Mouse (Mus musculus) left cerebral cortex, postnatal 25 days (tissue): ENCODE results near the gene Prss16. TPM values are rescaled to one million over a fixed set of nuclear protein-coding genes. Genes with fewer than 3 reads are reported as not detected.

Experiments
- DNase-seq, 2 experiments: peaks; one replicate each; pipeline ENCODE4 v3.0.0; 2022; ENCODE audit warnings: low spot score in 2 of 2, mixed read lengths in 1 of 2
- intact Hi-C: fragments of 180-260 bp; cut with DNase I; formaldehyde crosslinking; loops from one replicate; pipeline ENCODE4 v1.15.1; 2025
- microRNA-seq, 2 experiments: library from miRNA; unstranded; fragments of <30 nt; microRNA quantifications; one replicate each; pipeline ENCODE4 v1.2.0; 2022
- total RNA-seq, 2 experiments: library from RNA; stranded (reverse); gene quantifications; 2 replicates each; pipeline ENCODE4 v1.2.3; 2021

Gene Prss16
- total RNA-seq, 2 experiments from 2014 or later, result 0.25 to 0.39 TPM

DNA sequence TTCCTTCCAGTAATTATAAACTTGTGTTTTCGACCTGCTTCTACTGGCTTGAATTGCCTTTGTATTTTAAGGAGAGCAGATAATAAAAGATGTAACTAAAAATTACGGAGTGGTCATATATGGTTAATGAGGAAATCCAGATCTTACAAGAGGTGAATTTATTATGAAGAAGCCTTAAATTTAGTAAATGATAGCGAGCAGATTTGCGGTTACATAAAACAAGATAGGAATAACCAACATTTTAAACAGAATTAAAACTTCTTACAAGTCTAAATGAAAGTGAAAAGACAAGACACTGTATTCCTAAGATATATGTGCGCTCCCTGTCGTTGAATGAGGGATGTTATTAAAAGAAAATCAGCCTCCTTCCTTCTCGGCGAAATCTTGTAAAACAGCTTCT lies 14.6 kb downstream of the Prss16 start:
- intact Hi-C loops, result no loop called here
- no peak for DNase-seq

GRCm38 (mm10) chr13:21993957-21994738 lies 15.4 kb downstream of the Prss16 start:
- DNase-seq, result peak; percentile 24 to 52
- intact Hi-C loops, result no loop called here

GRCm38 (mm10) chr13:21992550-21992949 lies 17.0 kb downstream of the Prss16 start:
- DNase-seq, result no peak
- intact Hi-C loops, result no loop called here

GRCm38 (mm10) chr13:21984486-21984885 lies 25.1 kb downstream of the Prss16 start:
- intact Hi-C loops, result no loop called here
- no peak for DNase-seq

- intact Hi-C loops, result no loop called here
- no peak for DNase-seq
Measured at GRCm38 (mm10) chr13:21981803-21982193, 27.7 kb downstream of the Prss16 start.

GRCm38 (mm10) chr13:21980981-21981802 lies 28.4 kb downstream of the Prss16 start, which contains the start of gene Pom121l2:
Gene Pom121l2, plus strand, starts transcription at chr13:21981194.
- intact Hi-C loops, result no loop called here
- peak; percentile 20 to 31 for DNase-seq

- intact Hi-C loops, result loop anchor here (1.0 to 10.0 kb wide), 3 partner anchors 30 to 120 kb away; partner anchors contain the start of gene Zfp184
- DNase-seq, result peak; percentile 68 to 80
Measured at GRCm38 (mm10) chr13:21974726-21975473, 34.6 kb downstream of the Prss16 start.

DNA sequence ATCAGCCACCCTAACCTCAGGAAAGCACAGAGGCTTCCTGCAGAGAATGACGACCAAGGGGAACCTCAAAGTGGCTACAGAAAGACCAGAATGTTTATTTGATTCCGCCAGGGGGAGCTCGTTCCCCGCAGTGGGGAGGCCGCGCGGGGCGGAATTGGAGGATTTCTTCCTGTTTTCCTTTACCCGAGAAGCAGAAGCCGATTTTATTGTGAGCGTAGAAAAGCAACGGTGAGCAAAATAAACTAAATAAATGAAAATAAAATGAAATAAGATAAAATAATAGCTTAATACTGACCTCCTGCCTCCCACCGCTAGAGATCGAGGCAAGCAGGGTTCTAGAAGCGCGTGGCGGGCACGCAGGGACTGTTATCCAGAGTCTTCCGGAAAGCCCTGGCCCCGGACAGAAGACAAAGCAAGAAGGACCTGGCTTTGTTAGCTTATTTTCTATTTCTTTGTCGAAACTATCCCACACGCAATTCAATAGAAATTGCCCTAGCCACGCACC lies 35.3 kb downstream of the Prss16 start:
- DNase-seq, result peak; percentile 89 to 95
- intact Hi-C loops, result loop anchor here (1.0 to 10.0 kb wide), 3 partner anchors 29 to 119 kb away; partner anchors contain the start of gene Zfp184

DNA sequence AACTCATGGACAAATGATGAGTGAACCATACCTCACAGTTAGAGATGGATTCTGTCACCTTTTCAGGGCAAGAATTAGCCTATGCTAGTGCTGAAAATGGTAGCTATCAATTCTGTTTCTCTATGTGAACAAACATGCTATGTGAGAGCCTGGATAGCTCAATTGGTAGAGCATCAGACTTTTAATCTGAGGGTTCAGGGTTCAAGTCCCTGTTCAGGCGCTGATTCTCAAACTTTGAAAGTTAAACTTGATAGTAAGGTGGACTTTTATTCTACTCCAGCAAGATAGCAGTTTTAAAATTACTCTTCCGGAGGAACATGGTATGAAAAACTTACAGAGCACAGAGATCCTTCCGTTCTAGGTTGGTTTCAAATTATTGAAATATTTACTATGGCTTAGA lies 37.9 kb downstream of the Prss16 start:
- peak in 1 of 2 experiments; percentile 7 for DNase-seq
- intact Hi-C loops, result loop anchor here (10.0 kb wide), 1 partner anchor 117 kb away; no protein-coding TSS in a partner anchor

DNA sequence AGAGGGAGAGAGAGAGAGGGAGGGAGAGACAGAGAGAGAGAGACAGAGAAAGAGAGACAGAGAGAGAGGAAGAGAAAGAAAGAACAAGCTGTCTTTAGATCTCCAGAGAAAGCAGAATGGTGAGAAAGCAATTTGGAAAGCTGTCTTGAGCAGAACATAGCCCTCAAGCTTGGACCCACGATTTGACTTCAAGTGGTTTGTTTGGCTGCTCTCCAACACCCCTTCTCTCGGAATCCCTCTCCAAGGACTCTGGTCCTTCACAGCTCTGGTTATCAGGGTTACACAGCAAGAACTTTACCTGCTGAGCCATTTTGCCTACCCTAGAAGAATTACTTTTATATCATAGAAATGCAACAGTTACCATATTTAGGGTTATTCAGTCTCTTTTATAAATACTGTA lies 39.7 kb downstream of the Prss16 start:
- DNase-seq, result no peak
- intact Hi-C loops, result loop anchor here (10.0 kb wide), 1 partner anchor 115 kb away; no protein-coding TSS in a partner anchor

DNA sequence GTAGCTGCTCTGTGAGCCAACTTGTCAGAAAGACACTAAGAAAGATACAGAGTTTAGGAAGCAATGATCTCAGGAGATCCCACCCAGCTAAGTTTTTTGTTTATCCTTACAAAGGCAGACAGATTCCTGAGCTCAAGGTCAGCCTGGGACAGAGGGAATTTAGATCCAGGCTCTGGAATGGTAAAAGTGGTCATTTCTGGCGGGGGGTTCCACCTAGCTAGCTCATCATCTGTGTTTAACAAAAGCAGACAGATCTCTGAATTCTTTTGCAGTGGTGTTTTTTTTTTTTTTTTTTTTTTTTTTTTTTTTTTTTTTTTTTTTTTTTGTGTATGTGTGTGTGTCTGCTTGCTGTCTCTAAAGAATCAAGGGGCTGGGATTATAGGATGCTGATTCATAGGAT lies 40.3 kb downstream of the Prss16 start:
- DNase-seq, result no peak
- intact Hi-C loops, result no loop called here

Small RNA genes lying within 50 kb of the gene (microRNA-seq; reads per million reads assigned to microRNA genes)
- 0 reads per million in 2 experiments for gene Gm44390
- 0 reads per million in 2 experiments for gene Gm44486

Other genes starting within 250 kb of the Prss16 start
- gene Hist1h1b, start 229.1 kb downstream of the Prss16 start, total RNA-seq, result 10 to 100 TPM in 1 of 2 experiments, 1 to 10 TPM in 1; 5.3 to 10.6 TPM
- gene Hist1h3i, start 226.4 kb downstream of the Prss16 start, total RNA-seq, result 10 to 100 TPM; 61.5 to 78.2 TPM
- gene Hist1h2an, start 222.5 kb downstream of the Prss16 start, total RNA-seq, result 1 to 10 TPM in 1 of 2 experiments, not detected in 1; 1.1 TPM
- gene Hist1h2bp, start 222.3 kb downstream of the Prss16 start, total RNA-seq, result 10 to 100 TPM in 1 of 2 experiments, 1 to 10 TPM in 1; 5.8 to 12.1 TPM
- gene Hist1h2bq, start 199.5 kb downstream of the Prss16 start, total RNA-seq, result 10 to 100 TPM; 44.4 to 48.2 TPM
- gene Hist1h2ao, start 199.3 kb downstream of the Prss16 start, total RNA-seq, result 10 to 100 TPM in 1 of 2 experiments, 1 to 10 TPM in 1; 5.4 to 34.0 TPM
- 100 to 1,000 TPM; 222 to 263 TPM for gene Hist1h4m, start 198.0 kb downstream of the Prss16 start, total RNA-seq
- 10 to 100 TPM; 23.9 to 43.9 TPM for gene Hist1h4n, start 177.5 kb downstream of the Prss16 start, total RNA-seq
- 10 to 100 TPM in 1 of 2 experiments, not detected in 1; 23.4 TPM for gene Hist1h2ap, start 176.2 kb downstream of the Prss16 start, total RNA-seq
- 10 to 100 TPM; 44.1 to 47.5 TPM for gene Hist1h2br, start 176.0 kb downstream of the Prss16 start, total RNA-seq
- 1 to 10 TPM; 2.6 to 3.3 TPM for gene Zfp184, start 64.6 kb downstream of the Prss16 start, total RNA-seq
- not detected for gene Pom121l2, start 28.5 kb downstream of the Prss16 start, total RNA-seq
- gene Hist1h2ah, start 25.8 kb upstream of the Prss16 start, total RNA-seq, result 10 to 100 TPM; 28.7 to 29.1 TPM
- 10 to 100 TPM; 10.0 to 11.6 TPM for gene Hist1h2bk, start 26.1 kb upstream of the Prss16 start, total RNA-seq
- 10 to 100 TPM; 60.2 to 73.2 TPM for gene Hist1h4i, start 31.6 kb upstream of the Prss16 start, total RNA-seq
- 10 to 100 TPM in 1 of 2 experiments, 1 to 10 TPM in 1; 8.5 to 19.5 TPM for gene Hist1h2ag, start 33.2 kb upstream of the Prss16 start, total RNA-seq
- gene Hist1h2bj, start 33.5 kb upstream of the Prss16 start, total RNA-seq, result 10 to 100 TPM; 14.0 to 18.1 TPM
- not detected for gene Vmn1r188, start 74.7 kb upstream of the Prss16 start, total RNA-seq
- not detected for gene Vmn1r189, start 96.1 kb upstream of the Prss16 start, total RNA-seq
- not detected for gene Vmn1r191, start 174.2 kb upstream of the Prss16 start, total RNA-seq
- gene Vmn1r192, start 181.4 kb upstream of the Prss16 start, total RNA-seq, result not detected
- not detected for gene Vmn1r193, start 213.4 kb upstream of the Prss16 start, total RNA-seq
- not detected for gene Vmn1r194, start 234.5 kb upstream of the Prss16 start, total RNA-seq